Mouse (Mus musculus): Measurements from ENCODE around the gene Ptpn11.

- TF ChIP-seq CTCF (IDR thresholded peaks at IDR 0.05; ENCODE audit: borderline replicate concordance, insufficient read depth, low read length) (no peak), POLR2A (IDR thresholded peaks at IDR 0.05; ENCODE audit: low read depth, low read length) (no peak)
Measured at GRCm38 (mm10) chr5:121125563-121125962, 65.6 kb downstream of the Ptpn11 start.

Measured in embryonic fibroblast, embryonic 13.5 days (primary cell).